Mouse (Mus musculus) bone marrow macrophage, adult 2 months (primary cell): ENCODE results near the gene Fxyd6. TPM values are rescaled to one million over a fixed set of nuclear protein-coding genes. Genes with fewer than 3 reads are reported as not detected.

ENCODE experiments used
- H3K27ac ChIP-seq: 2 replicates; pipeline ENCODE4 v1.5.1; 2012; ENCODE audit warnings: low read depth, low read length; ENCODE audit not compliant: insufficient read depth
- H3K4me1 ChIP-seq: 2 replicates; pipeline ENCODE4 v1.6.1; 2012; ENCODE audit warnings: low read length; ENCODE audit not compliant: control insufficient read depth, insufficient read depth
- H3K4me3 ChIP-seq: 2 replicates; pipeline ENCODE4 v1.5.1; 2012; ENCODE audit warnings: mild to moderate bottlenecking, low read length, moderate library complexity; ENCODE audit not compliant: insufficient read depth
- CTCF ChIP-seq: IDR thresholded peaks from 2 replicates; pipeline ENCODE4 v1.5.1; 2012; ENCODE audit warnings: low read depth, mild to moderate bottlenecking, low read length, moderate library complexity
- POLR2A ChIP-seq: IDR thresholded peaks from 2 replicates; pipeline ENCODE4 v1.6.1; 2012; ENCODE audit warnings: mild to moderate bottlenecking, low read depth, low read length, borderline replicate concordance
- polyA plus RNA-seq: library from polyadenylated mRNA; stranded (reverse); fragments of >200 nt; gene quantifications from 2 replicates; pipeline ENCODE4 v1.2.4, GENCODE M21; 2012; ENCODE audit not compliant: missing spikeins, insufficient read depth, insufficient read length

The Fxyd6 gene
- polyA plus RNA-seq, 1 experiment: not detected

DNA sequence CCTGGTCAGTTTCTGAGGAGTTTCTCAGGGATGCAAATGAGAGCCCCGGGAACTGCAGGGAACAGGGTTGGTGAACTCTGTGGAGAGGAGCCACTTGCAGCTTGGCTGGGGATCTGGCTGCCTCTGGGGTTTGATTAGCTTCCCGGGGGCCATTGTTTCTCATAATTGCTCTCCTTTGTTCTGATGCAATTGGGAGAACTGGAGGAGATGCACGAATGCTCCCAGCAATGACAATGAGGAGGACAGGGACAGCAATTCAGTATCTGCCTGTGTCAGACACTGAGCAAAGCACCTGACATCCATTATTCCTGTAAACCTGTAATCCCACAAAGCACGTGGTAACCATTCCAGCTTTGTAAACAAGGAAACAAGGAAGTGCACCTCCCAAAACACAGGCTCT lies 20.8 kb upstream of the Fxyd6 start:
- H3K27ac ChIP-seq: no peak overlapping the region
- H3K4me3 ChIP-seq: no peak overlapping the region
- TF ChIP-seq CTCF: no peak
- no peaks in the 10 kb centered on the region for H3K4me1 ChIP-seq

- no peak overlapping the region for H3K27ac ChIP-seq
- TF ChIP-seq POLR2A (no peak), CTCF (no peak)
- H3K4me1 ChIP-seq: no peaks in the 10 kb centered on the region
- no peak overlapping the region for H3K4me3 ChIP-seq
Measured at GRCm38 (mm10) chr9:45349851-45350250, 20.1 kb upstream of the Fxyd6 start.

GRCm38 (mm10) chr9:45355192-45355591 lies 14.8 kb upstream of the Fxyd6 start:
- Histone ChIP-seq H3K27ac (no peak overlapping the region), H3K4me1 (no peaks in the 10 kb centered on the region), H3K4me3 (no peak overlapping the region)
- TF ChIP-seq POLR2A (no peak), CTCF (no peak)

- Histone ChIP-seq H3K4me3 (no peak overlapping the region), H3K27ac (no peak overlapping the region), H3K4me1 (peaks cover 3% of the 10 kb centered on the region; the same call in 1 of the 2 replicates)
- TF ChIP-seq CTCF (no peak), POLR2A (no peak)
Measured at GRCm38 (mm10) chr9:45358356-45358755, 11.6 kb upstream of the Fxyd6 start.

DNA sequence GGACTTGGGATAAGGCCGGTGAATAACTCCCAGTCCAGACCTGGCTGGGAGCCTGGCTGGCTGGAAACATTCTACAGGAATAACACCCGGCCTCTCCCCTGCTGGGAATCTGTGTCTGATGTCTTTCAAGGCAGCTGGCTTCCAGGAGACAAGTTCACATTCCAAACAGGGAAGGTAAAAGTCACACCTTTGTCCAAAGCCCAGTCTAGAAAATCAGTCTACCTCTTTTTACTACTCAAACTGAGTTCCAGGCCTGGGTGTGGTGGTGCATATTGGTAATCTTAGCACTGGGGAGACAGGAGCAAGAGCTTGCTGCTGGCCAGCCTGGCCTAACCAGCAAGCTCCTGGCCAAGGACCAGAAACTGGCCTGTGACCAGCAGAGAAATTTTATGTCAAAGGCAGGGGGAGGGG lies 7.9 kb upstream of the Fxyd6 start:
- Histone ChIP-seq H3K4me3 (no peak overlapping the region), H3K4me1 (peaks cover 3% of the 10 kb centered on the region; the same call in 1 of the 2 replicates), H3K27ac (no peak overlapping the region)
- TF ChIP-seq POLR2A (no peak), CTCF (no peak)

DNA sequence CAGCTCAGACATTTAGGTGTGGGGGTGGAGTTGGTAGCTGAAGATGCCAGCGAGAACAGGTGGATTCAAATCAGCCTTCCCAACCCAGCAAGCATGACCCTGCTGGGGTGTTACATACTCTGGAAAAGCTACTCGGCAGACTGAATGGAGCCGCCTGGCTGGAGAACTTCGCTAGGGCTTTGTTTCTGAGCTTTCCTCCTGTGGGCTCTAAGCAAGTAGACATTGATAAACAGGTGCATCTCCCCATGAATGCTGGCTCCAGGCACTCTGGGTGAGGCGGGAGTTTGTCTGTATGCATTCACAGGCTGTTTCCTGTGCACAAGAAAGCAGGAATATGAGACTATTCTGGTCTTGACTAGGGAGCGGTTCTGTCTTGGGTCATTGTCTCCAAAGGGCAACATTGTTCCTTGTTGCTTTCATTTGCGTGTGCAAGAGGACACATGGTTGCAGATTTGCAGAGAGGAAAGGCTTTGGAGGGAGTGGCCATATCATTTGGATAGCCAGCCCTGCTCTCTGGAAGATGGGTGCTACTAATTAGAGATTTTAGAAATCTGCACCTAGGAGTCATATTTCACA lies 6.3 kb upstream of the Fxyd6 start:
- no peak overlapping the region for H3K27ac ChIP-seq
- peaks cover 5% of the 10 kb centered on the region; the same call in 1 of the 2 replicates for H3K4me1 ChIP-seq
- no peak for TF ChIP-seq POLR2A
- no peak for TF ChIP-seq CTCF
- H3K4me3 ChIP-seq: no peak overlapping the region

GRCm38 (mm10) chr9:45367716-45368115 lies 2.3 kb upstream of the Fxyd6 start:
- Histone ChIP-seq H3K4me3 (no peak overlapping the region), H3K27ac (no peak overlapping the region), H3K4me1 (0 out of 2 replicates have a peak, but pooled peaks cover 3% of the 10 kb centered on the region)
- TF ChIP-seq CTCF (no peak), POLR2A (no peak)

DNA sequence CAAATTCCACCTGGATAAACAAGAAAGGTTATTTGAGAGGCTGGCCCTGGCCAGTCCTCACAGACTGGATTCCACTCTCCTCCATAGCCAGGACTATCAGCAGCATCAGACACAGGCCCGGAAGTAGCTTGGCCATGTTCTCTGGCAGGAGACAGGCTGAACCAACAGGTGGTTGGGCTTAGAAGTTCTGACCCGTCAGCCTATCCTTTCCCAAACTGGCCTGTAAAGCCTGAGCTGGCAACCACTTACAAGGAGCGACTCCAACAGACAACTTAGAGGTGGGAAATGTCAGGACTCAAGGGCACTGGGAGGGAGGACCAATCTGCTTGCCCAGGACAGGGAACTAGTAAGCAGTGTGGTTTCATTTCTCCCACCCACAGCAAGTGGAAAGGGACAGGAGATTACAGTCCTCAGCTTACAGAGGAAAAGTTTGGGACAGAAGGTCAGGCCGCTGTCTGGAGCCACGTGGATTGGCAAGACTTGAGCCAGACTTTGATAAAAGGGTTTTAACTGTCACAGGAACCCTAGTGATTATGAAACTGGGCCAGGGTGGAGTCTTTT lies 1.6 kb upstream of the Fxyd6 start:
- H3K27ac ChIP-seq: no peak overlapping the region
- no peak overlapping the region for H3K4me3 ChIP-seq
- H3K4me1 ChIP-seq: 0 out of 2 replicates have a peak, but pooled peaks cover 3% of the 10 kb centered on the region
- TF ChIP-seq POLR2A (no peak), CTCF (no peak)

DNA sequence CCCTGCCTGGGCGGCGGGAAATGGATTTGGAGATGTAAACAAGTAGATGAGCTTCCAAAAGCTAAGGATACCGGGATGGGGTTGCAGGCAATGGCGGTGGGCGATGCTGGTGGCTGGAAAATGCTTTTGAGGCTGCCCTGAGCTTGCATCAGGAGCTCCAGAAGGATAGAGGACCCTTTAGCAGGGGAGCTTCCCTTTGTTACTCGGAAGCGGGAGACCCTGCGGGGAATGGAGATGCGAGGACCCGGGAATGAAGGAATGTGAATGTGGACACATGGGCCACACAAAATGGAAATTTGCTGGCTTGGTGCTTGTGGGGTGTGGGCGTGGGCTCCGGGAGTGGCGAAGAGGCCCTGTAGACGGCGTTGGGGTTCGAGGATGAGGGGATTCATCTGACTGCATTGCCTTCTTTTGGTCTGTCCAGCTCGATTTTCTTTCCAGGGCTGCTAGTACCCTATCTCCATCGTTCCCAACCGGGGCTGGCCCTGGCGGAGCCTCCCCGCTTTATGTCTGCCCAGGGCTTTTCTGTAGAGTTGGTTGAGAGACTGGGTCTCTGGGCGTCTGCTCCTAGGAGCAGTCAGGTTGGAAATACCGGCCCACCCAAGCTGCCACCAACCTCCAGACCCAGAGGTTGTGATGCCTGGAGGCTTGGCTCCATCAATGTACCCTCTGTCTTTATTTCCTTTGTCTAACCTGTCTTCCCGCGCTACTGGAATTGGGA lies 791 bp downstream of the Fxyd6 start:
- Histone ChIP-seq H3K27ac (no peak overlapping the region), H3K4me3 (no peak overlapping the region), H3K4me1 (0 out of 2 replicates have a peak, but pooled peaks cover 3% of the 10 kb centered on the region)
- TF ChIP-seq CTCF (no peak), POLR2A (no peak)

GRCm38 (mm10) chr9:45371337-45371707 lies 1.3 kb downstream of the Fxyd6 start:
- no peak for TF ChIP-seq CTCF
- TF ChIP-seq POLR2A: no peak
- Histone ChIP-seq H3K27ac (no peak overlapping the region), H3K4me1 (0 out of 2 replicates have a peak, but pooled peaks cover 3% of the 10 kb centered on the region), H3K4me3 (no peak overlapping the region)
